Mouse (Mus musculus): Measurements from ENCODE around the gene Mdm1.
A peak's percentile ranks its signal among the peaks of the same experiment; 100 is the strongest.
"Not testable (repeated sequence)": the region's sequence is repeated elsewhere in the genome, so short reads cannot be mapped to it uniquely, and the experiment has no call there.

The Mdm1 gene

GRCm38 (mm10) chr10:118122441-118123162, 19.0 kb upstream of the Mdm1 start:
- no peak for DNase-seq (ENCODE audit: low read depth, low spot score)

DNA sequence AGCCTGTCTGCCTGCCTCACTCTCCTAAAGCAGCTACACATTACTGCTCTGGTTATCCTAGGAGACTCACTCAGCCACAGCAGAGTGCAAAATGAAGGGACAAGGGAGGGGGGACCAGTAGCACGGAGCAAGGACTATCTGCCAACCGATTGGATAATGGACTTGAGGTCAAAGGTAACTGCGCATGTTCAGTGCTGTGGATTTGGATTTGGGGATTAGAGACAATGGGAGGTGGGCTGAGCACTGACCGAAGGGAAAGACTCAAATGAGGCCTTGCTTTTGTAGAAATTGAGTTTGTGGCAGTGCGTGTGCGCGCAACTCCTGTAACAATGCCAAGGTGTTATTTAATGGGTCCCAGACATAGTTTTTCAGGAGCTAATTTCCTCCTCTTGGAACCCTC, 16.4 kb upstream of the Mdm1 start:
- DNase-seq (ENCODE audit: low read depth, low spot score), result no peak

- DNase-seq (ENCODE audit: low read depth, low spot score), result no peak
Observed at GRCm38 (mm10) chr10:118125776-118126445, 15.7 kb upstream of the Mdm1 start.

GRCm38 (mm10) chr10:118129001-118129682, 12.5 kb upstream of the Mdm1 start:
- DNase-seq (ENCODE audit: low read depth, low spot score), result no peak

- no peak for DNase-seq (ENCODE audit: low read depth, low spot score)
Observed at GRCm38 (mm10) chr10:118130016-118130415, 11.6 kb upstream of the Mdm1 start.

GRCm38 (mm10) chr10:118132993-118133392, 8.6 kb upstream of the Mdm1 start:
- DNase-seq (ENCODE audit: low read depth, low spot score), result no peak

GRCm38 (mm10) chr10:118138508-118138907, 3.1 kb upstream of the Mdm1 start:
- DNase-seq (ENCODE audit: low read depth, low spot score), result no peak

- DNase-seq (ENCODE audit: low read depth, low spot score), result no peak
Observed at GRCm38 (mm10) chr10:118139837-118140570, 1.6 kb upstream of the Mdm1 start.

GRCm38 (mm10) chr10:118141884-118142801, 532 bp downstream of the Mdm1 start:
- peak; percentile 10 for DNase-seq (ENCODE audit: low read depth, low spot score)

GRCm38 (mm10) chr10:118149381-118149780, 7.8 kb downstream of the Mdm1 start:
- no peak for DNase-seq (ENCODE audit: low read depth, low spot score)

DNA sequence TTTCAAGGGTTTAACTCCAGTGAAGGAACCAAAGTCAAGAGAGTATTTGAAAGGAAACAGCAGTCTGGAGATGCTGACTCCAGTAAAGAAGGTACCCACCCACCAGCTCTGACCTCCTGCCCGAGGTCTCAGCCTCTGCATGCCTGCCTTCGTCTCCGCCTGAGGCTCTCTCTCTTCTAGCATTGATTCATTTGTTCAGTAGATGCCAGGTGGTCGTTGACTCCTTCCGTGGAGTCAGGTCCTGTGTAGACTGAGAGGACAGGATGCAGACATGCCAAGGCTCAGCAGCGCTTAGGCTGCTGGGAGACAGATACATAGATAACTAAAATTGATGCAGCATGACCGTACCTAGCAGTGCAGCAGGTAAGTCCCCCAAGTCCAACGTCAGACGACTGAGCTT, 9.3 kb downstream of the Mdm1 start:
- no peak for DNase-seq (ENCODE audit: low read depth, low spot score)

DNA sequence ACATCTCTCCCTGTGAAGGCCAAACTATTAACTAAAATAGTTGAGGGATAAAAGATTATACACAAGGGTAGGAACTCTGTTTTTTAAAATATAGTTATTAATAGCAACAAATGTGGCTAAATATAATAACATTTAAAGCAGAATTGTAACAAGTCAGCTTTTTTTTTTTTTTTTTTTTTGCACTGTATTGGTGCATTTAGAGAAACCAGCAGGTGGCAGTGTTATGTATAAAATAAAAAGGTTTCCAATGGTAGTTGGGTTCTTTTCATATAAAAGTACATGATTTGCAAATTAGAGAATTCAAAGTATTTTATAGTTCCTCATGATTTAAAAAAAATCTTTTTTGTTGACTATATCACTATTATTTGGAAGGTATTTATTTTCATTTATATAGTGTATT, 14.3 kb downstream of the Mdm1 start:
- no peak for DNase-seq (ENCODE audit: low read depth, low spot score)

DNA sequence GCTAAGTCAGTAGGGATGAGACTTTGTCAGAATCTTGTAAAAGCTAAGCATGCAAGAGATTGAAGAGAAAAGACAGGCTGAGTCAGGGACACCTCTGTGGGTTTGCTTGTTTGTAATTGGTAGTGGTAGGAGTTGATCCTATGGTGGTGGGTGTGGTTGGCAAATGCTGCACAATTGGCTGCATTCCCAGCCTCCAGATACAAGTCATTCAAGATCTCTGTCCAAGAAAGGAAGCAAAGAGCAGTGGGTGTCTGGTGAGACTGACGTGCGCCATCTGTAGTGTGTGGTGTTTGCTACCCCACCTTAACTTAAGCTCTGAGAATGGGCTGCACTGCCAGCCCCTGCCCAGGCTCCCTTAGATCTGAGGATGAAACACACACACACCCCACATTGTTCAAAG, 19.5 kb downstream of the Mdm1 start:
- DNase-seq (ENCODE audit: low read depth, low spot score), result no peak

DNA sequence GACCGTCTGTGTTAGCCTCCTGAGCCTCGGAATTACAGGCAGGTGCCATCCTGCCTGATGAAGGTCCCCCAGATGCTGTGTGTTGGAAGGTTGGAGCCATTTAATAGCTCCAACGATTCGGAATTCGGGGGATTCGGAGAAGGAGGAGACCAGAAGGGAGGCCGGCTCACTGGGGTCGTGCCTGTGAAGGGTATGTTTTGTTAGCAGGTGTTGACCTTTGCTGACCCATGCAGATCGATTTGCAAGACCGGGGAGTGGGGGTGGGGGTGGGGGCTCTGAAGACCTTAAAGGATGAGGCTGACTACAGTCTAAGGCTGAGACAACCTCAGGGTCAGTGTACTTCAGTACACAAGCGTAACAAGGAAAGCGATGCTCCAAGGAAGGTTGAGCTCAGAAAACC, 27.6 kb downstream of the Mdm1 start:
- no peak for DNase-seq (ENCODE audit: low read depth, low spot score)

- no peak for DNase-seq (ENCODE audit: low read depth, low spot score)
Observed at GRCm38 (mm10) chr10:118172416-118172815, 30.8 kb downstream of the Mdm1 start.

DNA sequence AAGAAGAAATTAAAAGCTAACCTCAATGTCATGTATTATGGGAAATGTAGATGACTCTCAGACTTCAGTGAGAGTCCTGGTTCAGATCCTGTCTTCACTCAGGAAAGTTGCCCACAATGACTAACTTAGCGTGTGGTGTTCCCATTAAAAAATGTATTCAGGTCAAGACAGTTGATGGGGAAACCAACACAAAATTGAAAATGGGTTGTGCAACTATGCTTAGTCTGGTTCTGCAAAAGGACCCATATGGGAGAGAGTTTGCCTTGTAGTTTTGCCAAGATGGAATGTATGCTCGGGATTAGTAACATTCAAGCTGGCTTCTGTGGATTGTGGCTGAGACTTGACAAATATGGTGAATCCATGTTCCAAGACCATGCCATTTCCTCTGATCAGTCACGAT, 31.3 kb downstream of the Mdm1 start:
- DNase-seq (ENCODE audit: low read depth, low spot score), result no peak

GRCm38 (mm10) chr10:118175542-118175941, 33.9 kb downstream of the Mdm1 start:
- not testable (repeated sequence) for DNase-seq (ENCODE audit: low read depth, low spot score)

GRCm38 (mm10) chr10:118178735-118179151, 37.1 kb downstream of the Mdm1 start:
- no peak for DNase-seq (ENCODE audit: low read depth, low spot score)

- no peak for DNase-seq (ENCODE audit: low read depth, low spot score)
Observed at GRCm38 (mm10) chr10:118179265-118179664, 37.7 kb downstream of the Mdm1 start.

GRCm38 (mm10) chr10:118195150-118195549, 53.5 kb downstream of the Mdm1 start:
- DNase-seq (ENCODE audit: low read depth, low spot score), result peak; percentile 16

- no peak for DNase-seq (ENCODE audit: low read depth, low spot score)
Observed at GRCm38 (mm10) chr10:118204642-118205041, 63.0 kb downstream of the Mdm1 start, which contains the start of gene Il22. Gene Il22, plus strand, starts transcription at chr10:118204942.

Measured in forelimb bud, embryonic 11.5 days (tissue).